Mouse (Mus musculus): Measurements from ENCODE around the gene Otud1. TPM values are rescaled to one million over a fixed set of nuclear protein-coding genes. Genes with fewer than 3 reads are reported as not detected.

Otud1 gene
- polyA plus RNA-seq, 1 experiment from 2014 or later, result 3.1 TPM

GRCm38 (mm10) chr2:19657881-19658589 lies 483 bp downstream of the Otud1 start:
- H3K36me3 ChIP-seq, result no peaks in the 10 kb centered on the region
- H3K27ac ChIP-seq, result peak overlapping the region; percentile 97

GRCm38 (mm10) chr2:19658661-19659384 lies 1.3 kb downstream of the Otud1 start:
- H3K27ac ChIP-seq, result peak overlapping the region; percentile 97
- H3K4me1 ChIP-seq, result peaks cover under 1% of the 10 kb centered on the region
- WGBS, result 1% methylated on average over 49 of the region's 49 CpGs
- DNase-seq (ENCODE audit: low spot score), result peak; percentile 79
- H3K4me3 ChIP-seq, result peak overlapping the region; percentile 89
- no peaks in the 10 kb centered on the region for H3K9me3 ChIP-seq
- peaks cover 17% of the 10 kb centered on the region; the same call in 1 of the 2 replicates for H3K27me3 ChIP-seq (ENCODE audit: insufficient read depth, poor library complexity, severe bottlenecking)
- no peaks in the 10 kb centered on the region for H3K36me3 ChIP-seq

More at GRCm38 (mm10) chr2:19657881-19658589, 483 bp downstream of the Otud1 start:
- no peaks in the 10 kb centered on the region for H3K9me3 ChIP-seq
- peak overlapping the region; percentile 89 for H3K4me3 ChIP-seq
- peak; percentile 81 for DNase-seq (ENCODE audit: low spot score)
- WGBS, result under 1% methylated on average over 93 of the region's 108 CpGs
- H3K27me3 ChIP-seq (ENCODE audit: insufficient read depth, poor library complexity, severe bottlenecking), result peaks cover 17% of the 10 kb centered on the region; the same call in 1 of the 2 replicates
- H3K4me1 ChIP-seq, result no peaks in the 10 kb centered on the region

- Histone ChIP-seq H3K4me3 (peak overlapping the region; percentile 89), H3K27me3 (ENCODE audit: insufficient read depth, poor library complexity, severe bottlenecking) (peaks cover 7% of the 10 kb centered on the region; the same call in 1 of the 2 replicates), H3K27ac (no peak overlapping the region), H3K36me3 (no peaks in the 10 kb centered on the region), H3K9me3 (no peaks in the 10 kb centered on the region), H3K4me1 (peaks cover 18% of the 10 kb centered on the region)
- DNase-seq (ENCODE audit: low spot score), result no peak
Observed at GRCm38 (mm10) chr2:19660875-19661274, 3.3 kb downstream of the Otud1 start.

GRCm38 (mm10) chr2:19663146-19663848 lies 5.7 kb downstream of the Otud1 start:
- H3K9me3 ChIP-seq, result no peaks in the 10 kb centered on the region
- H3K36me3 ChIP-seq, result no peaks in the 10 kb centered on the region
- H3K27ac ChIP-seq, result peak overlapping the region; percentile 19; the same call in 1 of the 2 replicates
- DNase-seq (ENCODE audit: low spot score), result peak; percentile 80
- 31% methylated on average over 4 of the region's 4 CpGs for WGBS
- H3K4me3 ChIP-seq, result no peak overlapping the region
- H3K27me3 ChIP-seq (ENCODE audit: insufficient read depth, poor library complexity, severe bottlenecking), result peaks cover 6% of the 10 kb centered on the region; the same call in 1 of the 2 replicates
- H3K4me1 ChIP-seq, result peaks cover 26% of the 10 kb centered on the region

- no peaks in the 10 kb centered on the region for H3K36me3 ChIP-seq
- peaks cover 26% of the 10 kb centered on the region for H3K4me1 ChIP-seq
- no peak overlapping the region for H3K4me3 ChIP-seq
- no peaks in the 10 kb centered on the region for H3K9me3 ChIP-seq
- H3K27ac ChIP-seq, result peak overlapping the region; percentile 17; the same call in 1 of the 2 replicates
- no peak for DNase-seq (ENCODE audit: low spot score)
- peaks cover 4% of the 10 kb centered on the region; the same call in 1 of the 2 replicates for H3K27me3 ChIP-seq (ENCODE audit: insufficient read depth, poor library complexity, severe bottlenecking)
- whole genome bisulfite sequencing, result 54% methylated on average over 6 of the region's 6 CpGs
Observed at GRCm38 (mm10) chr2:19664147-19664546, 6.6 kb downstream of the Otud1 start.

- H3K27ac ChIP-seq, result peak overlapping the region; percentile 17; the same call in 1 of the 2 replicates
- 50% methylated on average over 7 of the region's 7 CpGs for WGBS
Observed at GRCm38 (mm10) chr2:19664555-19665475, 7.3 kb downstream of the Otud1 start.

GRCm38 (mm10) chr2:19665841-19666240 lies 8.3 kb downstream of the Otud1 start:
- WGBS, result 40% methylated on average over 3 of the region's 3 CpGs
- no peak overlapping the region for H3K4me3 ChIP-seq
- no peaks in the 10 kb centered on the region for H3K9me3 ChIP-seq
- no peaks in the 10 kb centered on the region for H3K27me3 ChIP-seq (ENCODE audit: insufficient read depth, poor library complexity, severe bottlenecking)
- DNase-seq (ENCODE audit: low spot score), result peak; percentile 83
- H3K27ac ChIP-seq, result peak overlapping the region; percentile 49; the same call in 1 of the 2 replicates
- no peaks in the 10 kb centered on the region for H3K36me3 ChIP-seq
- peaks cover 32% of the 10 kb centered on the region for H3K4me1 ChIP-seq

More at GRCm38 (mm10) chr2:19664555-19665475, 7.3 kb downstream of the Otud1 start:
- Histone ChIP-seq H3K9me3 (no peaks in the 10 kb centered on the region), H3K27me3 (ENCODE audit: insufficient read depth, poor library complexity, severe bottlenecking) (no peaks in the 10 kb centered on the region), H3K4me3 (no peak overlapping the region), H3K36me3 (no peaks in the 10 kb centered on the region), H3K4me1 (peaks cover 26% of the 10 kb centered on the region)
- no peak for DNase-seq (ENCODE audit: low spot score)

- Histone ChIP-seq H3K4me3 (no peak overlapping the region), H3K4me1 (peaks cover 14% of the 10 kb centered on the region), H3K27ac (0 out of 2 replicates have a peak overlapping the region, but pooled peaks have one; percentile 7), H3K36me3 (no peaks in the 10 kb centered on the region), H3K27me3 (ENCODE audit: insufficient read depth, poor library complexity, severe bottlenecking) (no peaks in the 10 kb centered on the region), H3K9me3 (no peaks in the 10 kb centered on the region)
- no peak for DNase-seq (ENCODE audit: low spot score)
- 53% methylated on average over 13 of the region's 13 CpGs for WGBS
Observed at GRCm38 (mm10) chr2:19670851-19671688, 13.5 kb downstream of the Otud1 start.

GRCm38 (mm10) chr2:19682997-19683396 lies 25.4 kb downstream of the Otud1 start:
- Histone ChIP-seq H3K4me3 (no peak overlapping the region), H3K27me3 (ENCODE audit: insufficient read depth, poor library complexity, severe bottlenecking) (no peaks in the 10 kb centered on the region; the same call in 1 of the 2 replicates), H3K4me1 (no peaks in the 10 kb centered on the region), H3K27ac (no peak overlapping the region), H3K9me3 (no peaks in the 10 kb centered on the region), H3K36me3 (no peaks in the 10 kb centered on the region)
- no peak for DNase-seq (ENCODE audit: low spot score)
- WGBS, result 44% methylated on average over 3 of the region's 3 CpGs

GRCm38 (mm10) chr2:19685489-19686147 lies 28.1 kb downstream of the Otud1 start:
- DNase-seq (ENCODE audit: low spot score), result peak; percentile 25
- 58% methylated on average over 14 of the region's 14 CpGs for WGBS
- H3K9me3 ChIP-seq, result no peaks in the 10 kb centered on the region
- no peaks in the 10 kb centered on the region for H3K36me3 ChIP-seq
- H3K27me3 ChIP-seq (ENCODE audit: insufficient read depth, poor library complexity, severe bottlenecking), result no peaks in the 10 kb centered on the region; the same call in 1 of the 2 replicates
- no peak overlapping the region for H3K27ac ChIP-seq
- H3K4me3 ChIP-seq, result no peak overlapping the region
- peaks cover 10% of the 10 kb centered on the region; the same call in 1 of the 2 replicates for H3K4me1 ChIP-seq

- H3K4me3 ChIP-seq, result no peak overlapping the region
- H3K27me3 ChIP-seq (ENCODE audit: insufficient read depth, poor library complexity, severe bottlenecking), result peaks cover 3% of the 10 kb centered on the region; the same call in 1 of the 2 replicates
- peaks cover 17% of the 10 kb centered on the region; the same call in 1 of the 2 replicates for H3K4me1 ChIP-seq
- WGBS, result 49% methylated on average over 14 of the region's 14 CpGs
- H3K36me3 ChIP-seq, result no peaks in the 10 kb centered on the region
- H3K27ac ChIP-seq, result 0 out of 2 replicates have a peak overlapping the region, but pooled peaks have one; percentile 10
- H3K9me3 ChIP-seq, result no peaks in the 10 kb centered on the region
- no peak for DNase-seq (ENCODE audit: low spot score)
Observed at GRCm38 (mm10) chr2:19690094-19690493, 32.5 kb downstream of the Otud1 start.
